Mouse (Mus musculus) v-Abl transformed pro-B cells (cell line): ENCODE data around the gene B230118H07Rik.

ENCODE experiments used
- in situ Hi-C, 2 experiments: fragments of 400-800 bp; cut with MboI; formaldehyde crosslinking; loops; one replicate each; pipeline ENCODE4 v1.15.1; 2025; ENCODE audit not compliant: unreplicated experiment in 2 of 2

The B230118H07Rik gene

GRCm38 (mm10) chr2:101650446-101650845, 1.1 kb upstream of the B230118H07Rik start:
- in situ Hi-C loops, result loop anchor here in 1 of 2 experiments (5.0 kb wide), 2 partner anchors 53 to 178 kb away; no protein-coding TSS in a partner anchor

- in situ Hi-C loops, result loop anchor here in 1 of 2 experiments (5.0 kb wide), 1 partner anchor 46 kb away; no protein-coding TSS in a partner anchor
Observed at GRCm38 (mm10) chr2:101648361-101648760, 971 bp downstream of the B230118H07Rik start.

GRCm38 (mm10) chr2:101645841-101646240, 3.5 kb downstream of the B230118H07Rik start:
- in situ Hi-C loops, result loop anchor here in 1 of 2 experiments (5.0 kb wide), 1 partner anchor 44 kb away; no protein-coding TSS in a partner anchor

- in situ Hi-C loops, result no loop called here
Observed at GRCm38 (mm10) chr2:101639840-101640350, 9.4 kb downstream of the B230118H07Rik start.

DNA sequence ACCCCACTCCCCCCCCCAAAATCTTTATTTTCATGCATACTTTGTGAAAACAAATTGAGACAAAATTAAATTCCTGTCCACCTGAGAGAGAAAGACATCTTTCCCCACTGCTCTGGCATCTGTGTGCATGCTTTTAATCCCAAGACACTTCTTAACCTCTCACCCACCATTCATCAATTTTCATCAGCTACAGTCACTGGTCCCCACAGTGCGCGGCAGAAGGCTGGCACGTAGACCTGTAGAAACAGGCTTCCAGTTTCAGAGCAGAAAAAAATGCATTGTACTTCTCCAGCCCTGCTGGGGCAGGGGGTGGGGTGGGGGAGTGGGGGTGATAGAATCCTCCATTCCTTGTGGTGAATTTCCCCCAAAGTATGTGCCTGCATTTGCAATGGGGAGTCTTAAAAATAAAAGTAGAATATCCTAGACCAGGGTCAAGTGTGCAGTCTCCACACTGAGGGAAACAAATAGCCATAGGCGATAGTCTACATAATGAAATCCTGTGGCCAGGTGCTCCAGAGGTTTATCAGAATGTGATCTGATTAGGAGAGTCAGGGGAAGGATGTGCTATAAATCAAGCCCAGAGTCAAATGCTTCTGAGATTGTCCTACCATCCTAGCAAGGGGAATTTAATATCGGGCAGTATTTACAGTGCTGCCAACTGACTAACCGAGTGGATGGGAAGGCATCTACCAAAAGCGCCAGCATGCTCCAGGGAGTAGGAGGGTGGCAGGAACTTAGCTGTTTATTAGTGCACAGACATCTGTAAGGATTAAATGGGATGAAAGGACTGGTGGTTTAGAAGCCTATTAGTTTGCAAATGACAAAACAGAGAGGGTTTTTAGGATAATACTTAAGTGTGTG, 10.1 kb downstream of the B230118H07Rik start:
- in situ Hi-C loops, result no loop called here

GRCm38 (mm10) chr2:101628297-101629236, 20.8 kb downstream of the B230118H07Rik start:
- in situ Hi-C loops, result no loop called here

DNA sequence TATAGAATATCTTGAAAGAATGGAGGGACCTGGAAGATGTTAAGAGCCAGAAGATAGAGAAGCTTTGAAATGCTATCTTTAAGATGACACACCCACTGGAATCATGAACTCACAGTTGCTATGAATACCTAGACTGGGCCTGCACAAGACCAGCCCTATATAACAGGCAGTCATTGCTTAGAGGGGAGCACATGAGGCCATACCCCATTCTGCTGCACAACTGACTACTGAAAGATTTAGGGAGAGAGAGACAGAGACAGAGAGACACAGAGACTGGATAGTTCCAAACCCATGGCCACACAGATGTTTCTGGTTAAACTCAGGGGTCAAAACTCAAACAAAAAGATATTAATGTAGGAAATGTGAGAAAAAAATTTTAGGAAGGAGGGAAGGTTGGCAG, 22.1 kb downstream of the B230118H07Rik start:
- in situ Hi-C loops, result no loop called here

DNA sequence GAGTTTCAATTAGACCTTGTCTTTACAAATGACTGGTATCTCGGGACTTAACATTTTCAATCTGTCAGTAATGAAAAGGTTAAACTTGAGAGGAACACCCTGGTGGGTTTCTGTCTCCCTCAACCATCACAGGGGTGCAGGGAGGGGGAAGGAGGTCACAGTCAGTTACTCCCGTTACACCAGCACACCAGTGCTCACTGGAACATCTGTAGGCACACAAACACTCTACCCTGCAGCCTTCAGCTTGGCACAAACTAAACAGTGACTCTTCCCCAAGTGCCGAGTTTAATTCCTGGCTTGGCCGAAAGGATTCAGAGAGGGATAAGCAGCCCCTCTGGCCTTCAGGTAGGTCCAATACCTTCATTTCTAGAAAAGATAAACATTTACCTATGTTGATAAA, 24.8 kb downstream of the B230118H07Rik start, which contains the start of gene Rag2:
TSS of gene Rag2 (plus strand) at position 193 of the 400 bp plus-strand sequence.
- in situ Hi-C loops, result no loop called here

DNA sequence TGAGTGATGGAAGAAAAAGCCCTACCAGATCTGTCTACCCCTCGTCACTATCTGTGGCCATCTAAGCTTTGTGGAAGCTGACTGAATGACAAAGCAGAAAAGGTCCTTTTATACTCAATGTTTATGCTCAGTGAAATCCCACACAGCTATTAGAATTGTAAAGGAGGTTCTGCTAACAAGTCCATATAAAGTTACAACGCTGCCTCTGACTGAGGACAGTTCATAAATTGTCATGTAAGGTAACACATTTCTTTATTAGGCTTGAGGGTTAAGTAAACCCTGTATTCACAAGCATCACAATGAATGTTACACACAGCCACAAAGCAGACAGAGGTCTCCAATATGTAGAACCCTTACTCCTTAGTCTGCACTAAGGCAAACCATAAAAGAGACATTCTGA, 25.3 kb downstream of the B230118H07Rik start:
- in situ Hi-C loops, result no loop called here

DNA sequence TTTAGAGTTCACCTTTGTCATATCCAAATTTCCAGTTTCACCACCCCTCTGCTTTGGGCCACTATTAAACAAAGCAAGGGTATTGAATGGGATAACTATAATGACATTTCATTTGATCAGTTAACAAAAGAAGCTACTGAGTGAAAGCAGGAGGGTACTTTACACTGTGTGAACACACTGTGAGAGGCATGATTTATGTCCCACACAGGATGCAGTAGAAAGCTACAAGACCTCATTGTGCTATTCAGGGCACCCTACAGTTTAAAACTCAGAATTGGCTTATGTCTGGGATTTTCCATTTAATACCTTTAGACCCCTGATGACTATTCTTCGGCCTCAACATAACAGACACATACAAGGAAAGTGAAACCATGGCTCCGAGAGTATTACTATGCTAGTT, 26.3 kb downstream of the B230118H07Rik start:
- in situ Hi-C loops, result no loop called here

DNA sequence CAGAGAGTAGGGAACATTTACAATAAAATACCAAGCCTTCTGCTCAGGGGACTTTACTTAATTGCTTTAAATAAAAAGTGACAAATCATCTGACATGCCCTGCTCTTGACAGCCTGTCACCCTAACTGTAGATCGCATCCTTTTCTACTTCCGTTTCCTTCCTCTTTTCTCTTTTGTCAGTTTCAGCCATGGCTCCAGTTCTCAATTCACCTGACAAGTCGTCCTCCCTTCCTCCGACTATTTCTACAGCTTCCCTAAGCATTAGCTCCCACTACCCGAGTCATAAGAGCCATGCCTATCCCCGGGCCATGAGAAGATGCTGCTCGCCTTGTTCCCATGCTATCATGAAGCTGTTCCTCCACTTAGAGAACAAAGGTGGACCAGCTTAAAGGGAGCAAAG, 27.7 kb downstream of the B230118H07Rik start:
- in situ Hi-C loops, result no loop called here

- in situ Hi-C loops, result no loop called here
Observed at GRCm38 (mm10) chr2:101620899-101621298, 28.4 kb downstream of the B230118H07Rik start.

- in situ Hi-C loops, result no loop called here
Observed at GRCm38 (mm10) chr2:101618373-101618772, 31.0 kb downstream of the B230118H07Rik start.

DNA sequence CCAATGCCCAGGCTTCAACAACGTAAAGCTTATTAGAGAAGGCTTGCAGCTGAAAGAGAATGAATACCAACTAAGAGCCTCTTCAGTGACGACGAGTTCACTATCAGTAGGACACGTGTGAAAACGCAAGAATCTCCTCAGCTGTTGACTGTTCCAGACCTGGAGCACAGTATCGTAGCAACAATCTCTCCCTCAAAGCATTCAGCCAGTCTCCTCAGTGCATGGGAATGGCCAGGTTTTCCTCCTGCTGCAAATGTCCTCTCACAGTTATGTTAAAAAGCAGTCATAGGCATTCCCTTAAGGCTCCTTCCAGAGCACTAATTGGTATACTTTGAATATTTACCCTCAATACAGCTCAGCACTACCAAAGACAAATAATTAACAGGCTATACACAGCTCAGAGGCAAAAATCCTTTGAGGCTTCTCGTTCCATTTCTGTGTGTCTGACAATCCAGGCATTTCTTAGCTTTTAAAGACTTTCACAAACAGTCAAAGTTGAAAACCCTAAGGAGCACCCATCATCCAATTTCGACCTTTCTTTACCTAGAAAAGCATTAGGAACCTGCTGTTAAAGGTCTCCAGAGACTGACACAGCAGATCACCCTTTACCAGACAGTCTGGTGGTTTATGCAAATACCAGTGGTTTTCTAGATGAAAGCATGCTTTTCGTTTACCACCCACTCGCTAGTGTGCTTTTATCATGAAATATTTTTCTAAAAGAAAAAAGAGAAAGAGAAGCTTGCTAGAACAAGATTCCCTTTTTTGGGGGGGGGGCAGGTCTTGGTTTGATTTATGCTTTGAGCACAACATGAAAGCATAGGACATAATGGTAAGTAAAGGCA, 33.6 kb downstream of the B230118H07Rik start:
- in situ Hi-C loops, result no loop called here

DNA sequence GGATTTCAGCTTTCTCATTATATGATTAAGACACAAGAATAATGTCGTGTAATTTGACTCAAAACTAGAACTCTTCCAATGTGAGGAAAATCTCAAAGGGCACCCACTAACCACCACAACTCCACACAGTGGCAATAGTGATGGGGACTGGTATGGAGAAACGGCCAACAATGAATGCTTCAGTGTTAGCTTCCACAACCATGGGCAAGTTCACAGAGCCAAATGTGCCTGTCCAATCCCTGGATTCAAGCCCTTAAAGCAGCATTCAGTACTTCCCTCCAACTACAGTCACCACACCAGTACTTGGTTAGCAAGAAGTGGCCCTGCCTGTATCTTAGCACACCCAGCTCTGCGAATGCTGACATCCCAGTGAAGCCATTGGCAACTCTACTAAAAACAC, 38.5 kb downstream of the B230118H07Rik start:
- in situ Hi-C loops, result no loop called here

DNA sequence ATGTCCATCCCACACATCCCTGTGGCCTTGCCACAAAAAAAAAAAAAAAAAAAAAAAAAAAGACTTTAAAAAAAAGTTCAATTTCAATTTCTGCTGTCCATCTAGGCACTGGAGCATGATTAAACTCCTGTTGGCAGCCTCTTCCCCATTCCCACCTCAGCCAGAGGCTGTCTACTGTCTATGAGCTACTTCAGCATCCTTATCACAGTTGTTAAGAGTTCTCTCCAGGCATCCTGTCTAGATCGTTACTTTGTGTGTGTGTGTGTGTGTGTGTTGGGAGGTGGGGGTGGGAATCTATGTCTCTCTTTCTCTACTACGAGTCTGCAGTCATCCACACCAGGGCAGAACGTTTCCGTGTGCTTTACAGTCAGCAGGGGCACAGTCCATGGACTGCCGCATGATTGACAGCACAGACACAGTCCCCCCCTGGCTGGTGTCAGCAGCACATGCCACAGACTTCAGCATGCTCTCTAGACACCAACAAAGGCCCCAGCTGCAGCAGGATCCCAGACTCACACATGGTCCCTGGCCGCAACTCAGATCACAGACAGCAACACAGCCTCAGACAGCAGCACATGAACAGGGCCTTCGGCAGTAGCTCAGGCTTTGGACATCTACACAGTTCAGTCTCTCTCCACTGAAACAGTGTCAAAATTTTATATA, 41.0 kb downstream of the B230118H07Rik start:
- in situ Hi-C loops, result loop anchor here (10.0 kb wide), 2 partner anchors 436 to 1886 kb away; no protein-coding TSS in a partner anchor

DNA sequence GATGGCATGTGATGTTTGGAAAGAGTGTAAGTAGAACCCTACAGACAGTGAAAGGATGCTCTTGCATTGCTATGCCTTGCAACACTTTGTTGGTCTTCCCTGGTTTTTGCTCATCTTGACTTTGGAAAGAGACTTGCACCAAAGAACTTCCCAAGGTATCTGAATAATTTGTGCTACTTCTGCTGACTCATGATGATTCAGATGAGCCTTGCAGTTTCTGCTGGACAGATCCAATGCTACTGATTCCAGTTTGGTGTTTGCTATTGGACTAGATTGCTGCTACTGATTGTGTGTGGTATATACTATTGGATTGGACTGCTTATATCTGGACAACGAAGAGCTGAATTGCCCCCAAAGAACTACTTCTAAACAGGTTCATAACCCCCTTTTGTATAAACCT, 46.2 kb downstream of the B230118H07Rik start:
- in situ Hi-C loops, result loop anchor here (5.0 to 10.0 kb wide), 4 partner anchors 44 to 1892 kb away; partner anchors contain the start of genes B230118H07Rik (in 1 of the 2) and Rag1 (in 1 of the 2)

DNA sequence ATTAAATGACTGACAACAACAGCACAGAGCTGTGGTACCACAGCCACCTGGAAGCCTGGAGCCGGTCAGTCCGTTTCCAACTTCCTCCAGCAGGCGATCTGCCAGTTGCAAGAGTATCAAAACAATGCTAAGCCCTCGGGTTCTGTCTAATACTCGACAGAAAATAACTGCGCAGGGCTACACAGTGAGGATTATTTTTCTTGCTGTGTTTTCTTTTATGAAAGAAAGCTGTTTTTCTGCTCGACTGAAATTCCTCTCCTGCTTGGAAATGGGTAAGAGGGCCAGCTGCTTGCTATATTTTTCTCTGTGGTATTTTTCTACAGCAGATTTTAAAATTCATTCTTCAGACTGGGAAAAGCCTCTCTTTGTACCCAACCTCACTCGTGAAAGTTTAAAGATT, 48.6 kb downstream of the B230118H07Rik start:
- in situ Hi-C loops, result loop anchor here (5.0 to 10.0 kb wide), 4 partner anchors 47 to 1894 kb away; partner anchors contain the start of genes B230118H07Rik (in 1 of the 2) and Rag1 (in 1 of the 2)
